Mouse (Mus musculus): Measurements from ENCODE around the gene Olfr370. TPM values are rescaled to one million over a fixed set of nuclear protein-coding genes. Genes with fewer than 3 reads are reported as not detected.

Gene Olfr370
- total and polyA plus RNA-seq, 3 experiments: not detected

DNA sequence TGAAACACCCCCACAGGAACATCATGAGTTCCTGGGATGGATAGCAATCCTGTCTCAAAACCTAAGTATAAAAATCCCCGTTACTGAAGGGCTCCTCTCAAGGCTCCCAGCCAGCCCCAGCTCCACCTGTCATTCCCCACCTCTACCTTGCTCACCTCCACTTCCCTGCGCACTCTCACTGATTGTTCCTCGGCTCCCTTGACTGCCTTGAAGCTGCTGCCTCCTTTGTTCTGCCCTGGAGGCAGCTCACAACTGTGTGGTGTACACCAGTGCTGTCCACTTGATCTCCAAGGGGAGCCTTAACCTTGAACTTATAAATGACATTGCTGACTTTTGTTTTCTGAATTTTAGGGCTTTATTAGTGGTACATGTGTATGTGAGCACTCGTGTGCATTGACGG, 32.5 kb downstream of the Olfr370 start:
- H3K4me2 ChIP-seq (ENCODE audit: insufficient read depth, low read depth, poor library complexity, severe bottlenecking): peak overlapping the region; percentile 89; the same call in 1 of the 2 replicates
- no peak overlapping the region for H3K27ac ChIP-seq (ENCODE audit: insufficient read depth, low read depth)
- no peak overlapping the region for H3K4me3 ChIP-seq (replicated peaks in 1 of 3; ENCODE audit: low read depth in 2 of 3, low read length in 2 of 3, poor library complexity in 1 of 3)
- DNase-seq (ENCODE audit: extremely low read depth): no peak
- H3K79me2 ChIP-seq (replicated peaks; ENCODE audit: control insufficient read depth, extremely low read depth, insufficient read depth, poor library complexity, severe bottlenecking): peaks cover 25% of the 10 kb centered on the region
- peaks cover 15 to 51% of the 10 kb centered on the region in 2 experiments for H3K4me1 ChIP-seq (ENCODE audit: control insufficient read depth in 1 of 2, insufficient read depth in 2 of 2)
- H3K36me3 ChIP-seq (replicated peaks in 1 of 2; ENCODE audit: control insufficient read depth in 1 of 2, insufficient read depth in 1 of 2, low read length in 1 of 2): peaks cover 27 to 46% of the 10 kb centered on the region in 2 experiments
- in situ Hi-C loops (cut with MboI; ENCODE audit: low pct_ligation_motif_present, low pct_unique_long_range_greater_than_20kb, low sequenced_read_pairs) (no loop called here), dilution Hi-C loops (cut with MboI; ENCODE audit: extremely low pct_ligation_motif_present, extremely low pct_unique_long_range_greater_than_20kb, low sequenced_read_pairs) (no loop called here)
- TF ChIP-seq E2F4 (IDR thresholded peaks at IDR 0.05; ENCODE audit: insufficient replicate concordance, low read depth, low read length): no peak
- no peak for TF ChIP-seq NELFE (IDR thresholded peaks at IDR 0.05; ENCODE audit: low read depth, low read length)
- TF ChIP-seq BHLHE40 (IDR thresholded peaks at IDR 0.05; ENCODE audit: low read depth, low read length): no peak
- TF ChIP-seq GABPA (IDR thresholded peaks at IDR 0.05; ENCODE audit: insufficient replicate concordance, low read depth, low read length): no peak
- TF ChIP-seq ZMIZ1 (IDR thresholded peaks at IDR 0.05; ENCODE audit: low read depth, low read length): no peak
- no peak for TF ChIP-seq NRF1 (IDR thresholded peaks at IDR 0.05; ENCODE audit: low read depth, low read length)
- no peak for TF ChIP-seq USF1 (IDR thresholded peaks at IDR 0.05; ENCODE audit: low read depth, low read length)
- no peaks in the 10 kb centered on the region for H3K9me3 ChIP-seq (replicated peaks; ENCODE audit: low read length)
- no peak overlapping the region for H3K9ac ChIP-seq (ENCODE audit: insufficient read depth, low read depth)
- no peaks in the 10 kb centered on the region for H3K27me3 ChIP-seq (replicated peaks)

DNA sequence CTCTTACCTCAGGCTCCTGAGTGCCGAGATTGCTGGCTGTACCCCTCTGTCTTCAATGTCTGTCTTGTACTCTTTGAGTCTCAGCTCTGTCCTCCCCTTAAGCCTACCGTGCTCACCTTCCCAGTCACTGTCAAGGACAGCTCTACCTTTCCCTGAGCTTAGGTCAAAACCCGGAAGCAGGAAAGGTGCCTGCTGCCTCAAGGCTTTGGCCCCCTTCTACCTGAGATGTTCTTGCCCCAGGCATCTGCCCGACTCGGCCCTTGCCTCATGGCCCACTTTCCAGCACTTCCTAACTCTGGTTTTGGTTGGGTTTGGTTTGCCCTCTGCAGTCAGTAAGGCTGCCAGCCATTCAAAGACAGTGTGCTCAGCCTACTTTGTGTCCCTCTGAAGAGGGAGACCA, 33.2 kb downstream of the Olfr370 start:
- H3K4me2 ChIP-seq (ENCODE audit: insufficient read depth, low read depth, poor library complexity, severe bottlenecking): no peak overlapping the region
- DNase-seq (ENCODE audit: extremely low read depth): no peak
- H3K9me3 ChIP-seq (replicated peaks; ENCODE audit: low read length): no peaks in the 10 kb centered on the region
- H3K4me1 ChIP-seq (ENCODE audit: control insufficient read depth in 1 of 2, insufficient read depth in 2 of 2): peaks cover 17 to 55% of the 10 kb centered on the region in 2 experiments
- no peak overlapping the region for H3K4me3 ChIP-seq (replicated peaks in 1 of 3; ENCODE audit: low read depth in 2 of 3, low read length in 2 of 3, poor library complexity in 1 of 3)
- in situ Hi-C loops (cut with MboI; ENCODE audit: low pct_ligation_motif_present, low pct_unique_long_range_greater_than_20kb, low sequenced_read_pairs) (no loop called here), dilution Hi-C loops (cut with MboI; ENCODE audit: extremely low pct_ligation_motif_present, extremely low pct_unique_long_range_greater_than_20kb, low sequenced_read_pairs) (no loop called here)
- H3K79me2 ChIP-seq (replicated peaks; ENCODE audit: control insufficient read depth, extremely low read depth, insufficient read depth, poor library complexity, severe bottlenecking): peaks cover 25% of the 10 kb centered on the region
- H3K36me3 ChIP-seq (replicated peaks in 1 of 2; ENCODE audit: control insufficient read depth in 1 of 2, insufficient read depth in 1 of 2, low read length in 1 of 2): peaks cover 27 to 46% of the 10 kb centered on the region in 2 experiments
- H3K27me3 ChIP-seq (replicated peaks): no peaks in the 10 kb centered on the region
- TF ChIP-seq UBTF (IDR thresholded peaks at IDR 0.05; ENCODE audit: low read depth, low read length) (no peak), TCF12 (IDR thresholded peaks at IDR 0.05; ENCODE audit: low read depth, low read length) (no peak), NELFE (IDR thresholded peaks at IDR 0.05; ENCODE audit: low read depth, low read length) (no peak), EP300 (IDR thresholded peaks at IDR 0.05; ENCODE audit: low read length) (no peak), USF2 (conservative IDR thresholded peaks at IDR 0.05; ENCODE audit: low read depth, low read length) (no peak), E2F4 (IDR thresholded peaks at IDR 0.05; ENCODE audit: insufficient replicate concordance, low read depth, low read length) (no peak), CHD2 (IDR thresholded peaks at IDR 0.05; ENCODE audit: low read length) (no peak), JUND (conservative IDR thresholded peaks at IDR 0.05; ENCODE audit: low read depth, low read length) (no peak), ELF1 (IDR thresholded peaks at IDR 0.05; ENCODE audit: low read depth, low read length) (no peak), ZKSCAN1 (IDR thresholded peaks at IDR 0.05; ENCODE audit: borderline replicate concordance, low read depth, low read length) (no peak), KAT2A (IDR thresholded peaks at IDR 0.05; ENCODE audit: insufficient replicate concordance, low read length) (no peak), NRF1 (IDR thresholded peaks at IDR 0.05; ENCODE audit: low read depth, low read length) (no peak), BHLHE40 (IDR thresholded peaks at IDR 0.05; ENCODE audit: low read depth, low read length) (no peak), GABPA (IDR thresholded peaks at IDR 0.05; ENCODE audit: insufficient replicate concordance, low read depth, low read length) (no peak), ZC3H11A (IDR thresholded peaks at IDR 0.05; ENCODE audit: low read depth, low read length) (no peak), SMC3 (IDR thresholded peaks at IDR 0.05; ENCODE audit: low read depth, low read length) (no peak)
- no peak overlapping the region for H3K9ac ChIP-seq (ENCODE audit: insufficient read depth, low read depth)
- H3K27ac ChIP-seq (ENCODE audit: insufficient read depth, low read depth): no peak overlapping the region

Measured in CH12.LX (cell line).